Mouse (Mus musculus) forebrain, embryonic 14.5 days (tissue): ENCODE measurements around the gene Me1. TPM values are rescaled to one million over a fixed set of nuclear protein-coding genes. Genes with fewer than 3 reads are reported as not detected.

ENCODE experiments used
- ATAC-seq: fragments of 200-750 bp; cut with Nextera tagmentation; 2 replicates; pipeline ENCODE4 v1.8.0; 2017; ENCODE audit warnings: mild to moderate bottlenecking, moderate library complexity
- DNase-seq: peaks from one replicate; pipeline ENCODE4 v3.0.0-alpha.2; 2015; ENCODE audit warnings: low spot score
- H3K27ac ChIP-seq: fragments of 300-500 bp; sonication (generic); 2 replicates; pipeline ENCODE4 v1.5.1; 2014; ENCODE audit warnings: low read depth, mild to moderate bottlenecking, control low read depth, low read length, moderate library complexity
- H3K27me3 ChIP-seq: fragments of 300-500 bp; sonication (generic); replicated peaks from 2 replicates; pipeline ENCODE4 v1.6.1; 2014; ENCODE audit warnings: low read length, control low read depth, mixed read lengths; ENCODE audit not compliant: control insufficient read depth, insufficient read depth
- H3K36me3 ChIP-seq: fragments of 300-500 bp; sonication (generic); 2 replicates; pipeline ENCODE4 v1.6.1; 2014; ENCODE audit warnings: low read length, control low read depth; ENCODE audit not compliant: control insufficient read depth, insufficient read depth
- H3K4me1 ChIP-seq: fragments of 300-500 bp; sonication (generic); 2 replicates; pipeline ENCODE4 v1.6.1; 2014; ENCODE audit warnings: antibody characterized with exemption, low read length, control low read depth; ENCODE audit not compliant: control insufficient read depth, insufficient read depth
- H3K4me2 ChIP-seq: fragments of 300-500 bp; sonication (generic); 2 replicates; pipeline ENCODE4 v1.6.1; 2014; ENCODE audit warnings: mild to moderate bottlenecking, control low read depth, low read length
- H3K4me3 ChIP-seq: fragments of 300-500 bp; sonication (generic); 2 replicates; pipeline ENCODE4 v1.5.1; 2014; ENCODE audit warnings: low read depth, low read length, control low read depth
- H3K9ac ChIP-seq: fragments of 300-500 bp; sonication (generic); 2 replicates; pipeline ENCODE4 v1.6.1; 2014; ENCODE audit warnings: mild to moderate bottlenecking, low read length, control low read depth, moderate library complexity
- H3K9me3 ChIP-seq: fragments of 300-500 bp; sonication (generic); replicated peaks from 2 replicates; pipeline ENCODE4 v1.6.1; 2016; ENCODE audit warnings: low read length, control low read depth, mixed read lengths; ENCODE audit not compliant: control insufficient read depth
- WGBS: fragments of 180-500 bp; shearing (Covaris S2); extraction: QIAGEN DNeasy Blood & Tissue Kit; methylation state at CpG from one replicate; pipeline ENCODE4 v1.1.7; 2014; 5-methylcytosine and 5-hydroxymethylcytosine counted together
- polyA plus RNA-seq: library from polyadenylated mRNA; unstranded; fragments of >200 nt; fragmentation: Nextera tagmentation; extraction: Ambion mirVana; gene quantifications from 2 replicates; pipeline ENCODE4 v1.2.1, GENCODE M21; 2014

Gene Me1
- polyA plus RNA-seq, 1 experiment from 2014 or later: 13.8 TPM

GRCm38 (mm10) chr9:86716540-86716939 is 20.8 kb upstream of the Me1 start:
- Histone ChIP-seq H3K4me2 (no peak overlapping the region), H3K27me3 (no peaks in the 10 kb centered on the region), H3K9ac (no peak overlapping the region), H3K4me1 (no peaks in the 10 kb centered on the region), H3K36me3 (no peaks in the 10 kb centered on the region), H3K9me3 (no peaks in the 10 kb centered on the region), H3K27ac (no peak overlapping the region), H3K4me3 (no peak overlapping the region)
- DNase-seq: no peak
- no peak for ATAC-seq
- WGBS: 48% methylated on average over 2 of the region's 2 CpGs

GRCm38 (mm10) chr9:86714089-86714488 is 18.3 kb upstream of the Me1 start:
- Histone ChIP-seq H3K4me2 (no peak overlapping the region), H3K36me3 (no peaks in the 10 kb centered on the region), H3K27me3 (no peaks in the 10 kb centered on the region), H3K9ac (no peak overlapping the region), H3K4me1 (no peaks in the 10 kb centered on the region), H3K27ac (no peak overlapping the region), H3K4me3 (no peak overlapping the region), H3K9me3 (no peaks in the 10 kb centered on the region)
- WGBS: 75% methylated on average over 3 of the region's 3 CpGs
- DNase-seq: peak; percentile 55
- peak; percentile 73 for ATAC-seq

- no peak overlapping the region for H3K4me2 ChIP-seq
- no peaks in the 10 kb centered on the region for H3K27me3 ChIP-seq
- no peak for DNase-seq
- 78% methylated on average over 2 of the region's 2 CpGs for WGBS
- no peak overlapping the region for H3K9ac ChIP-seq
- no peaks in the 10 kb centered on the region for H3K9me3 ChIP-seq
- ATAC-seq: no peak
- H3K4me3 ChIP-seq: no peak overlapping the region
- no peaks in the 10 kb centered on the region for H3K36me3 ChIP-seq
- H3K27ac ChIP-seq: no peak overlapping the region
- H3K4me1 ChIP-seq: no peaks in the 10 kb centered on the region
Observed at GRCm38 (mm10) chr9:86712648-86713047, 16.9 kb upstream of the Me1 start.

- DNase-seq (no peak), ATAC-seq (no peak)
- WGBS: 88% methylated on average over 2 of the region's 2 CpGs
- H3K4me1 ChIP-seq: no peaks in the 10 kb centered on the region
- no peak overlapping the region for H3K9ac ChIP-seq
- no peak overlapping the region for H3K4me3 ChIP-seq
- no peak overlapping the region for H3K4me2 ChIP-seq
- H3K27ac ChIP-seq: no peak overlapping the region
- H3K9me3 ChIP-seq: no peaks in the 10 kb centered on the region
- no peaks in the 10 kb centered on the region for H3K27me3 ChIP-seq
- H3K36me3 ChIP-seq: no peaks in the 10 kb centered on the region
Observed at GRCm38 (mm10) chr9:86710091-86710634, 14.4 kb upstream of the Me1 start.

GRCm38 (mm10) chr9:86708921-86709320 is 13.2 kb upstream of the Me1 start:
- H3K36me3 ChIP-seq: no peaks in the 10 kb centered on the region
- H3K9ac ChIP-seq: no peak overlapping the region
- no peak overlapping the region for H3K4me2 ChIP-seq
- no peaks in the 10 kb centered on the region for H3K4me1 ChIP-seq
- 84% methylated on average over 6 of the region's 6 CpGs for WGBS
- DNase-seq (no peak), ATAC-seq (no peak)
- H3K4me3 ChIP-seq: no peak overlapping the region
- H3K27ac ChIP-seq: no peak overlapping the region
- H3K9me3 ChIP-seq: no peaks in the 10 kb centered on the region
- H3K27me3 ChIP-seq: no peaks in the 10 kb centered on the region

GRCm38 (mm10) chr9:86707431-86707830 is 11.7 kb upstream of the Me1 start:
- no peak overlapping the region for H3K4me3 ChIP-seq
- DNase-seq (no peak), ATAC-seq (no peak)
- no peaks in the 10 kb centered on the region for H3K9me3 ChIP-seq
- no peaks in the 10 kb centered on the region for H3K4me1 ChIP-seq
- no peaks in the 10 kb centered on the region for H3K27me3 ChIP-seq
- 62% methylated on average over 1 of the region's 1 CpGs for WGBS
- no peaks in the 10 kb centered on the region for H3K36me3 ChIP-seq
- no peak overlapping the region for H3K27ac ChIP-seq
- H3K4me2 ChIP-seq: no peak overlapping the region
- H3K9ac ChIP-seq: no peak overlapping the region

- ATAC-seq (no peak), DNase-seq (no peak)
- Histone ChIP-seq H3K4me2 (no peak overlapping the region), H3K4me3 (no peak overlapping the region), H3K9ac (no peak overlapping the region), H3K27me3 (no peaks in the 10 kb centered on the region), H3K4me1 (no peaks in the 10 kb centered on the region), H3K36me3 (no peaks in the 10 kb centered on the region), H3K9me3 (no peaks in the 10 kb centered on the region), H3K27ac (no peak overlapping the region)
- 24% methylated on average over 2 of the region's 2 CpGs for WGBS
Observed at GRCm38 (mm10) chr9:86701844-86702243, 6.1 kb upstream of the Me1 start.

GRCm38 (mm10) chr9:86701264-86701663 is 5.5 kb upstream of the Me1 start:
- no peaks in the 10 kb centered on the region for H3K4me1 ChIP-seq
- no peaks in the 10 kb centered on the region for H3K27me3 ChIP-seq
- WGBS: 33% methylated on average over 5 of the region's 5 CpGs
- H3K4me2 ChIP-seq: no peak overlapping the region
- no peaks in the 10 kb centered on the region for H3K36me3 ChIP-seq
- ATAC-seq (no peak), DNase-seq (no peak)
- no peak overlapping the region for H3K4me3 ChIP-seq
- H3K9ac ChIP-seq: no peak overlapping the region
- no peaks in the 10 kb centered on the region for H3K9me3 ChIP-seq
- H3K27ac ChIP-seq: no peak overlapping the region

- Histone ChIP-seq H3K36me3 (no peaks in the 10 kb centered on the region), H3K4me3 (peak overlapping the region; percentile 64), H3K27ac (peak overlapping the region; percentile 27; the same call in 1 of the 2 replicates), H3K9me3 (no peaks in the 10 kb centered on the region), H3K27me3 (no peaks in the 10 kb centered on the region), H3K4me2 (peak overlapping the region; percentile 78), H3K4me1 (no peaks in the 10 kb centered on the region), H3K9ac (peak overlapping the region; percentile 77)
- under 1% methylated on average over 51 of the region's 56 CpGs for WGBS
- ATAC-seq (peak; percentile 75), DNase-seq (peak; percentile 11)
Observed at GRCm38 (mm10) chr9:86695199-86695817, 445 bp downstream of the Me1 start.
